Mouse (Mus musculus) layer of hippocampus, adult 9-10 months (tissue): ENCODE measurements around the gene Rspo3.

Experiments
- DNase-seq: peaks from one replicate; pipeline ENCODE4 v3.0.0; 2022; ENCODE audit warnings: low spot score

The Rspo3 gene

DNA sequence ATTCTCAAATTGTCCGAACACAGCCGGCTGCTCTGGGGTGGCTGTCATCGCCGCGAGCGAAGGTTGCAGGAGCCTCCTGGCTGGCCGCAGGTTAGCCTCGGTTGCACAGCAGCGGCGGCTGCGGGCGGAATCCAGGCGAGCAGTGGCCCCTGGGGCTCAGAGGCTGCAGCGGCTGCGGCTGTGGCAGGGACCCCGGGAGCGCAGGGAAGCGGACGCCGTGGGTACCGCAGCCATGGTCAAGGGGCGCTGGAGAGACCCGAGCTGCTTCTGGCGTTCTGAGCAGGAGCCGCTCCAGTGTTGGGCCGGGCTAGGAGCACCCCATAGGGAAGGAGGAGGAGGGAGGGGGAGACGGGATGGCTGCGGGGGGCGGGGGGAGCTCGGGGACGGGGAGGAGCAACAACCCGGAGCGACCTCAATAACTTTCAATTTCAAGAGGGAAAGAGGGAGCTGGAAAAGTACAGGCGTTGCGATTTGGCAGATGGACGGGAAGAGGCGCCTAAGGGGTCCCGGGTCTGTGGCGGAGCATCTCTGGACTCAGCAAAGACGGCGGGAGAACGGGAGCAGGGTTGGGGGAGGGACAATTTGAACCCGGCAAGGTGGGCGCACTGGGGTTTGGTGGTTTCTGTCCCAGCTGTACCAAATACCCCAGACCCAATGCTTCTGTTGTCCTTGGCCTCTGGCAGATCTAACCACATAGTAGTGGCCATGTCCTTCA is at the start of gene Rspo3:
Rspo3 (minus strand) TSS at position 322 of the 715 bp plus-strand sequence.
- DNase-seq, result no peak

- no peak for DNase-seq
These were observed 46.3 kb upstream of the Rspo3 start for GRCm38 (mm10) chr10:29581940-29582339.

- peak; percentile 17 for DNase-seq
These were observed 45.8 kb upstream of the Rspo3 start for GRCm38 (mm10) chr10:29581476-29581875.

DNA sequence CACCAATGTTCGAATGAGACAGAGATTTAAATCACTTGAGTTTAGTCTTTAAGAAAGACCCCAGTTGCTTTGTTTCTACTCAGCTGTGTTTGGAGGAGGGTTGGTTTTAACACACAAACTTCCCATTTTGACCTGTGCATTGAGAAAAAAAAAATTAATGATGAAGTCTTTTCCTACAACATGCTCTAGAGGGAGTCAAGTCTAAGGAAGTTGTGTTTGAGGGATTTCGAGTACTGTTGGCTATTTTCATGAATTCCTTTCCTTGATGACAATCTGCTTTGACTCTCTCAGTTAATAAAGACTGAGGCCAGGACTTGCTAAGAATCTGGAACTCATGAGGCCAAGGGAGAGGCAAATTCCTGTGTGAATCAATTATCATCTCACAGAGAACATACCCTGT is 20.3 kb upstream of the Rspo3 start:
- DNase-seq, result no peak

- DNase-seq, result no peak
These were observed 18.7 kb upstream of the Rspo3 start for GRCm38 (mm10) chr10:29554365-29554764.

DNA sequence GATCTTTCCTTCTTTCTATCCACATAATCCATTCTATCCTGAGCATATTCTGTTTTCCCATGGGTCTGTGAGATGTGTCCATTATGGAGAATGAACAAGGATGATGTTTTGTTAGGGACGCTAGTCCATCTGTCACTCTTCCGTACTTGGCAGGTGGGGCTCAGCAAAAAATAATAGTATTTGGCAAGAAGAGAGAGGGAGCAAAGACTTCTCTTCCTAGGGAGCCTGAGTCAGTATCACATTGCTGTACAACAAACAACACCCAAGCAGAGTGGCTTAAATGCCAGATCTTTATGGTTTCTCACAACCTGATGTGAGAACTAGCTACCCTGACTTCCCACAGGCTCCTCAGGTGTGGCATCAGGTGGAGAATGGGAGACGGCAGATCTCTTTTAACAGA is 7.3 kb upstream of the Rspo3 start:
- no peak for DNase-seq

DNA sequence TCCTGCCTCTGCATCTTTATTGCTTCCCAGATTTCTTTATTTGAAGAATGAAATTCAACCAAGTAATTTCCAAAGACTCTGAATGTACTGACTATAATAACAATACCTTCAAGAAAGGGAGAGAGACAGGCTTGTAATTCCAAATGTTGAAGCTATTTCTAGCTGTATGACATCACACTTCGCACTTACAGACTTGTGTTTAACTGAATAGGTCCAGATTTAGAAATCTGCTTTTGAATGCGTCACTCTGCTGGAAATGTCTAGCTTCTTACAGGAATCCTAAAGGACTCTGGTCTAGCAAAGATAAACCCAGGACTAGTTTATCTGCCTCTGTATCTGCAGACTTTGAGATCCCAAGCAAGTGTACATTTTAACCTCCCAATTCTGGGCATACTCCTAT is 3.8 kb upstream of the Rspo3 start:
- DNase-seq, result no peak

- no peak for DNase-seq
These were observed 3.1 kb upstream of the Rspo3 start for GRCm38 (mm10) chr10:29538791-29539190.

- DNase-seq, result no peak
These were observed 838 bp downstream of the Rspo3 start for GRCm38 (mm10) chr10:29534830-29535227.

DNA sequence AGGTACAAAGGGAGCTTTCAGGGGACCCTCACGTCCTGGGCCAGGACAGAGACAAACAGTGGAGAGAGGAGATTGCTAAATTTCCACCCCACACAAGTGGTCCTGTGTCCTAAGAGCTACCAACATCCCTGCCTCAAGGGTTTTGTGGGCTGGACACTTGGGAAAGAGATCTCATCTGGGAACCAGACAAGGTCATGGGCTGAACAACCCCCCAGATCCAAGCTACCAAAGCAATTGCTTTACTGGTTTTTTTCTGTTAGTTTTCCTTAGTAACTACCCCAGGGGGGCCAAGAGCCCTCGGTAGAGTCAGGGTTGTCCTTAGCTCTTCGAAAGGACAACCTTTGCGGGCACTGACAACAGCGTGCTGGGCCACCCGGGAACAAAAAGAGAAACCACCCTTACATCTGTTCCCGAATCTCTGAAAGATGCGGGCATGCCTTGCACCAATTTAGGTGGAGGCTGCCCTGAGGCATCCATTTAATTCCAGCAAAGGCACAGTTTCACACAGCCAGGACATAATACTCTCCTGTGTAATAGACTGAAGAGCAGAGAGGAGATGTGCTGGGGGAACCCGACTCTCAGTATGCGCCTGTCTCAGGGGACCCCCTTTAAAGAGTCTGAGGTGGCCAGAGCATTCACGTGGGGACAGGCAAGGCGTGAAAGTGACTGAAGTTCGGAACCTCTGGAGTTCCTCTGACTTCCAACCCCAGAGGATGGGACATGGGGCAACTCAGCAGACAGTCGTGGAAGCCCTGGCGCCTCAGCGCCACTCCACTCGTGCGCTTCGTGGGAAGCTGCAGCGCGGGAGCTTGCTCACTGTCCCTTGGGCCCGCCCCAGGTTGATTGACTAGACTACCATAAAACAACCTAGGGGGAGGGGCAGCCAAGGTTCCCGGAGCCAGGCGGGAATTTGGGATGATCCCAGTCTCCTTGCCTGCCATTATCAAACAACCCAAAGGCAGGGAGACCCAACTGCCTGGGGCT is 1.5 kb downstream of the Rspo3 start:
- no peak for DNase-seq

DNA sequence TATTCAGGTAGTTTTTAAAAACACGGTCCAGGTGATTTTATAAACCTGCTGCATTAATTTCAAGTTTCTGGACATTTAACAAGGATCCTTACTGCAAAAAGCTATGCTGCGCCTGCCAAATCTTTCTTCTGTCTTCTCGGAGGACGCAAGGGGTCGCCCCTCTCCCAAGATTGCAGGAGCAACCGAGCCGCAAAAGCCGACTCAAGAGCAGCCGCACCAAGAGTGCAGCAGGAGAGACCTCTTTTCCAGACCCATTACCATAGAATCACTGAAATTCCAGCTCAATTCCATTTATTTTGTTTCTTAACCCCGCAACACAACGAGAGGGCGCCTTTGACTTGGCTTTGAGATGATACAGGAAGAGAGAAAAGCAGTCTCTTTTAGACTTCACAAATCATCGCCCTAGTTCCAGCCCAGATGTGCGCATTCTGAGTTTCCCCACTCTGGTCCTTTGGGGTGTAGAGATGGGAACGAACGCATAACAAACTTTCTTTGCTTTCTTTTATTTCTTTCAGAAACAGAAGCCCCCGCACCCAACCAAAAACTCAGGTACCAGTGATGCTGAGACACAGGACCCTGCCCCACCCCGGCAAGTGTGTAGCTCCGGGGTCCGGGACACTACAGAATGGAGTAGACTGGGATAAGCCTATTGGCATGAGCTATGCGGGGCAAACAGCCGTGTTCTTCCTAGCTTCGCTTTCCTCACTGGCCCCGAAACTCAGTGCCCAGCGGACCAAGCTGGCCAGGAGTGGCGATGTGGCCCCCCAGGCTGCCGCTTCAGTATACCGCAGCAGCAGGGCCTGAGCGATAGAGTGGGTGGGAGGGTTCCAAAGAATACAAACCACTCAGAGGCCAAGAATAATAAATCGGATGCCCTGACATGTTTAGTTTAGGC is 2.6 kb downstream of the Rspo3 start:
- peak; percentile 55 for DNase-seq

- DNase-seq, result no peak
These were observed 22.1 kb downstream of the Rspo3 start for GRCm38 (mm10) chr10:29513563-29513962.

DNA sequence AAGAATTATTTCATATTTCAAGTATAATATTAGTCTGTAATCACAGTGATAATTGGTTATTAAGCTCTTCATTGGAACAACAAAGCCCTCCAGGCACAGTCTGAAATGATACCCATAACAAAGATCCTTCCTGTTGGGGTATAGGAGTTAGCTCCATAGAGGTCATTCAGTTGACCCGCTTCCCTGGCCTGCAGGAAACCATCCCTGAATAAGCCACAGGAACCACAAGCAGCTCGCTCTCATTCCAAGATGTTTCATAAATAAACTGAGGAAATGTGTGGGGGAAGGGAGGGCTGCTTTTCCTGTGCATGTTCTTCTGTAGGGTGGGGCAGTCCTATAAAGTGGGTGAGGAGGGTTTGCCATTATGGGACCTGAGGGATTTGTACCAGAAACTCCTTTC is 27.5 kb downstream of the Rspo3 start:
- DNase-seq, result no peak

GRCm38 (mm10) chr10:29497205-29497822 is 38.4 kb downstream of the Rspo3 start:
- DNase-seq, result no peak

DNA sequence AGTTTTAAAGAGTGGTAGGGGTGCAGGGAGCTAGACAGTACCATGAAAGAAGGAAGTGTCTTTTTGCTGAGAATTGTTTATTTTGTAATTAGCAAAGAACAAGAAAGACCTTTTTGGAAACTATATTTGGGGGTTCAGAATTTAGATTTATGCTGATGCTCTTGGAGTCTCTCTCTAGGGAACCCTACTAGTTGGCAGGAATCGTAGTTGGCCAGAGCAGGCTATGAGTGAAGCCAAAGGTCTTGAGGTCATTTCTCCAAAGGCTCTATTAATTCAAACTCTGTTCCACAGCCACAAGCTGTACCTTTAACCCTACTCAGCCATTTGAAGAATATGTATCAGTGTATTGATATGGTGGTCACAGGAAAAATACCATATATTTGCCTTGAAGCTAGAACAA is 41.7 kb downstream of the Rspo3 start:
- no peak for DNase-seq

- no peak for DNase-seq
These were observed 54.7 kb downstream of the Rspo3 start for GRCm38 (mm10) chr10:29480945-29481344.

DNA sequence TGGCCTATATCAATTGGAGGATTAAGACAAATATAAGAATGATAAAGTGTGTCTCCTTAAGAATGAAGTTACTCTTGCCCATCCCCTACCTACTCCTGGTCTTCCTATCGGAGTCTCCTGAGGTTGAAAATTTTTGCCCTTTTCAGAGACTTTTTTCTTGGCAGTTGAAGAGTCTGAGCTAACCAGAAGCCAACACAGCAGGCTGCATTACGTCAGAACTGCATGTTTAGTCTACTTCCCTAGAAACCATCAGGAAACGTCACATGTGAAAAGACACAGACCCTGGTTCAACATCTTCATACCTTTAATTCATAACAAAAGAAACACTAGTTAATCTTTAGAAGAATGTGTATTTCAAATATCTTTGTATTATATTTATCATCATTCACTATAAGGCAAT is 56.3 kb downstream of the Rspo3 start:
- DNase-seq, result no peak

- no peak for DNase-seq
These were observed 65.2 kb downstream of the Rspo3 start for GRCm38 (mm10) chr10:29470454-29470853.

- DNase-seq, result no peak
These were observed 75.6 kb downstream of the Rspo3 start for GRCm38 (mm10) chr10:29460100-29460499.

DNA sequence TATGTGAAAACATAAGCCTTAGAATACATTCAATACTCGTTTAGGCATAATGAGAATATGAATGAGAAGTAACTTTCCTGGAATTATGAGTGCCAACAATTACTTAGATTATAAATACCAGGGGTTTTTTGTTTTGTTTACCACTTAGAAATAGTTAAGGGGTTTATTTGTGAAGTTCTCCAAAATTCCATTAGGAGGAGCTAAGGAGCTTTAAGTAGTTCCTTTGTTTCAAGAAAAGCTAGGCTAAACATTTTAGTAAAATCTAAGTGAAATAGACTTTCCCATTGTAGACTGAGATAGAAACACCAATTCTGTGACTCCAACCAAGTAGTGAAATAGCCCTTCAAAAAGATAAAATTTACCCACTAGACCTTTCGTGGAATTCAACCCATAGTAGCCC is 76.0 kb downstream of the Rspo3 start:
- no peak for DNase-seq

DNA sequence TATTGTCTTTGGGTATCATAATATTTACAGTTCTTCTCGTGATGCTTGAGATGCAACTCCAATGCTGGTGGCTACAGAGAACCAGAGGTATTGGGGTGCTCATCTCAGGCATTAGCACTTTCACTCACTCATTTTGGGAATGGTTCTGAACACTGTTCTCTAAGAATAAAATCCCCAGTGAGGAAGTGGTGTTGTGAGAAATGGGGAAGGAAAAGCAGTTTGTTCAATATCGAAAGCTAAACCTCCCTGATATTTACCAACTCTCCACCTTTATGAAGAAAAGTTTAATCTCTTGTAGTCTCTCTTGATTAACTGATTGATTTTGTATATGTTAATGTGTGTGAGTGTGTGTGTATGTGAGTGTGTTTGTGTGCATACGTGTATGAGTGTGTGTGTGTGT is 90.6 kb downstream of the Rspo3 start:
- no peak for DNase-seq

DNA sequence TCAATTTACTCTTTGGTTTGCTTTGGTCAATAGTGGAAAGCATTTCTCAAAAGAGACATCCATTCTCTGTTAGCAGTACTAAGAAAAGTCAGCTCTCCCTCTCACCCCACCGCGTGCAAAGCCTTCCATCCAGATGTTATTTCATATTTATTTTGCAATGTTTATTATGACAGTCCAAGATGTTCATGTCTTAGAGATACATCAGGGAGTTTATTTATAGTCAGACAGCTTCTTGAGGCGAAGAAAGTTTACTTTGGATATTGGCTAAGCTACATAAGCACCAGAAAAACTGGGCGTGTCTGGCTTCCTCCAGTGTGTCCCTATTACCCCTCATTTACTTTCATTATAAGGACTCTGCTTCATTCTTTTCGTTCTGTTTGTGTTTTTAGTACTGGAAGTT is 94.4 kb downstream of the Rspo3 start:
- DNase-seq, result no peak
